Mouse (Mus musculus): Measurements from ENCODE around the gene Dnaja4. TPM values are rescaled to one million over a fixed set of nuclear protein-coding genes. Genes with fewer than 3 reads are reported as not detected.

The Dnaja4 gene
- polyA plus RNA-seq, 1 experiment from 2014 or later = 8.5 TPM

DNA sequence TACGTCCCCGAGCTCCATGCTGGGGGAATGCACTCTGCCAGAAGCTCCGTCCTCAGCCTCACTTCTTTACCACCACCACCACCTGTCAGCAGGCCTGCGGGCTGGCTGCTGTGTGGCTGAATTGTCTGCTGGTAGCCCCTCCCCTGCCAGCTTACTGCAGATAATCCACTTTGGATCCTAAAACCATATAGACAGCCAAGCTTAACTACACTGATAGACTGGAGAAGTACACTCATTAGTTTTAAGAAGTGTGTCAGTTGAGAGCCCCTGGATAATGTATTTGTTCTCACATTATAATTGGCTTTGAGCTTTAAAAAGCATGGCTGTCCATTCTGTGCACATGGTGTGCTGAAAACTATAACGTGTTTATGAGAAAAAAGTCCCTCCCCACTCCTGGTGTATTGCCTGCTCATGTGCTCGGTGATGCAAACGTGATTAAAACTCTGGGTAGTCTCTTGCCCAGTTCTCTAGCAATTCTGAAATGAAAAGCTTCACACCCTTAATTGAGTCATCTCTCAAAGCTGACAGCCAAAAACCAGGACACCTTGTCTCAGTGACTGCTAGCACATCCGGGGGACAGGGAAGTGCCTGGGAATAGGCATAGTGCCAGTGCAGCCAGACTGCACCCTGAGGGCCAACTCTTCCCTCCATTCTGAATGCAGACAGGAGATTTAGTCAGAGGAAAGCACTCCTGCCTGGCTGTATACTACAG is 8.8 kb downstream of the Dnaja4 start:
- Histone ChIP-seq H3K36me3 (ENCODE audit: control insufficient read depth, insufficient read depth, low read length) (peaks cover 7% of the 10 kb centered on the region; the same call in 1 of the 2 replicates), H3K4me2 (ENCODE audit: low read depth, low read length) (no peak overlapping the region), H3K9me3 (ENCODE audit: control insufficient read depth, low read length) (no peaks in the 10 kb centered on the region), H3K4me1 (ENCODE audit: control insufficient read depth, insufficient read depth, low read length) (no peaks in the 10 kb centered on the region), H3K4me3 (ENCODE audit: low read depth, low read length) (no peak overlapping the region), H3K27ac (ENCODE audit: low read depth, low read length) (no peak overlapping the region), H3K9ac (replicated peaks; ENCODE audit: low read depth, low read length) (no peak overlapping the region), H3K27me3 (ENCODE audit: control insufficient read depth, insufficient read depth, low read length) (no peaks in the 10 kb centered on the region)
- 56% methylated on average over 8 of the region's 8 CpGs for WGBS
- no peak for ATAC-seq (ENCODE audit: low read depth)

DNA sequence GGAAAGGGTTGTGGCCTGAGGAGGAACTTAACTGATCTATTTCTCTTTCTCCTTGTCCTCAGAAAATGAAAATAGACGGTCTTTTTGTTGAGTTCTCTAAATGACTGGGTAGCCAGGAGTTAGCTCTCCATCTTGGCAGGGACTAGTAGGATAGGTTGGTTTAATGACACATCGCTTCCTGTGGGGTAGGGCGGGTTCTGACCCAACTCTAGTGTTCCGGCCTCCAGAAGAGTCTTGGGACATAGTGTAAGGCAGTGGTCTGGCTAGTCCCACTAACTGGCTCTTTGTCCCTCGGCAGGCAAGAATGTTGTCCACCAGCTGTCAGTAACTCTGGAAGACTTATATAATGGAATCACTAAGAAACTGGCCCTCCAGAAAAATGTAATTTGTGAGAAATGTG is 9.4 kb downstream of the Dnaja4 start:
- H3K4me3 ChIP-seq (ENCODE audit: low read depth, low read length) = no peak overlapping the region
- no peaks in the 10 kb centered on the region for H3K4me1 ChIP-seq (ENCODE audit: control insufficient read depth, insufficient read depth, low read length)
- H3K4me2 ChIP-seq (ENCODE audit: low read depth, low read length) = no peak overlapping the region
- peaks cover 9% of the 10 kb centered on the region; the same call in 1 of the 2 replicates for H3K36me3 ChIP-seq (ENCODE audit: control insufficient read depth, insufficient read depth, low read length)
- no peak overlapping the region for H3K9ac ChIP-seq (replicated peaks; ENCODE audit: low read depth, low read length)
- 90% methylated on average over 5 of the region's 5 CpGs for WGBS
- H3K27me3 ChIP-seq (ENCODE audit: control insufficient read depth, insufficient read depth, low read length) = no peaks in the 10 kb centered on the region
- H3K9me3 ChIP-seq (ENCODE audit: control insufficient read depth, low read length) = no peaks in the 10 kb centered on the region
- ATAC-seq (ENCODE audit: low read depth) = no peak
- no peak overlapping the region for H3K27ac ChIP-seq (ENCODE audit: low read depth, low read length)

DNA sequence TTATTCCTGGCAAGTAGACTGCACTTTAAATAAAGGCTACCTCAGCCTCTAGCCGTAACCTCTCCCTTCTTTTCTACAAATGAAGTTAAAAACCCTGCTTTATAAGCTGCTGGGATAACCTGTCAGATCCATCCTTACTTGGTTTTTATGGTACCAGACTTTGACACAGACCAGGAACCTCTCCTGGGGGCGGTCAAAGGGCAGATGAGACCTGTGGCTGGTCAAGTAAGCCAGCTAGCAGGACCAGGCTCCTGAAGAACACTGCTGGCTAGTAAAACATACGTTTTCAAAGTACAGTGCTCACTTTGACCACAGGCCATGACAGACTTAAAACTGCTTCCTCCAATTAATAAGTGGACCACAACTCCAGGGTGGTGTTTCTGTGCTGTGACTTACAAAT is 17.1 kb downstream of the Dnaja4 start:
- Histone ChIP-seq H3K27ac (ENCODE audit: low read depth, low read length) (no peak overlapping the region), H3K36me3 (ENCODE audit: control insufficient read depth, insufficient read depth, low read length) (peaks cover 23% of the 10 kb centered on the region), H3K4me2 (ENCODE audit: low read depth, low read length) (no peak overlapping the region), H3K4me1 (ENCODE audit: control insufficient read depth, insufficient read depth, low read length) (no peaks in the 10 kb centered on the region), H3K4me3 (ENCODE audit: low read depth, low read length) (no peak overlapping the region), H3K9ac (replicated peaks; ENCODE audit: low read depth, low read length) (no peak overlapping the region), H3K27me3 (ENCODE audit: control insufficient read depth, insufficient read depth, low read length) (no peaks in the 10 kb centered on the region), H3K9me3 (ENCODE audit: control insufficient read depth, low read length) (no peaks in the 10 kb centered on the region)
- WGBS = 87% methylated on average over 3 of the region's 3 CpGs
- ATAC-seq (ENCODE audit: low read depth) = no peak

DNA sequence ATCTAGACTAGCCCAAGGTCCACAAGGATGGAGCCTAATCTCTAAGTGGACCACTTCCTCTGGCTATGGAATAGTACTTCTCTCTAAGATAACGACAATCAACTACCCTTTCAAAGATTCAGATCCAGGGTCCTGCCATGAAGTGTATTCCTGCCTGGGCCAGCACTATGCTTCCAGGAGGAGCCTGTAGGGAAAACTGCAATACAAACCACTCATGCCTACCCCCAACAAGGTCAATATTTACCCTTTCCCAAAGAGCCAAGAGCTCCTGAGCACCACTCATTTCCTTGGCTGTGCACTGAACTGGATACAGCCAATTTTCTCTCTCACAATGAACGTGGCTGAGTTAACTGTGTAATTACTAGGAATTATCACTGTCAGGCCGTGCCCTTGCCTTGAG is 18.9 kb downstream of the Dnaja4 start:
- H3K4me2 ChIP-seq (ENCODE audit: low read depth, low read length) = no peak overlapping the region
- H3K4me3 ChIP-seq (ENCODE audit: low read depth, low read length) = no peak overlapping the region
- no peaks in the 10 kb centered on the region for H3K27me3 ChIP-seq (ENCODE audit: control insufficient read depth, insufficient read depth, low read length)
- H3K4me1 ChIP-seq (ENCODE audit: control insufficient read depth, insufficient read depth, low read length) = no peaks in the 10 kb centered on the region
- no peak overlapping the region for H3K27ac ChIP-seq (ENCODE audit: low read depth, low read length)
- peaks cover 24% of the 10 kb centered on the region for H3K36me3 ChIP-seq (ENCODE audit: control insufficient read depth, insufficient read depth, low read length)
- 88% methylated on average over 3 of the region's 3 CpGs for WGBS
- H3K9me3 ChIP-seq (ENCODE audit: control insufficient read depth, low read length) = no peaks in the 10 kb centered on the region
- ATAC-seq (ENCODE audit: low read depth) = no peak
- H3K9ac ChIP-seq (replicated peaks; ENCODE audit: low read depth, low read length) = no peak overlapping the region

DNA sequence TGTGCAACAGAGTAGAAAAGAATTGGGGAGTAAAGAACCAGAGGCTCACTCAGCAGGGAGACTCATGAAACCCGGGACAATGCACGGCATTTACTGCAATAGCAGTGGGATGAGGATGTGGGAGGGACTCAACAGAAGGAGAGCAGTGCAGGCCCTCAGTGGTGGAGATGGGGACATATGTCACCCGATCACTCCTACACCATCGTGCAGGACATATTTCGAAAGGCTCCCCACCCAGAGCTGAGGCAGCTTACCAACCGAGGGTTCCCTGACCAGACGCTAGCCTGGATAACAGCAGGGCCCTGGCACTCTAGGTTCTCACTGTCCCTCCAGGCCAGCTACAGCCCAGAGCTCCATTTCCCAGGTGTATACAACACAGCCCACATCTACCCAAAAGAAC is 23.5 kb downstream of the Dnaja4 start:
- H3K4me3 ChIP-seq (ENCODE audit: low read depth, low read length) = no peak overlapping the region
- no peaks in the 10 kb centered on the region for H3K4me1 ChIP-seq (ENCODE audit: control insufficient read depth, insufficient read depth, low read length)
- H3K27ac ChIP-seq (ENCODE audit: low read depth, low read length) = no peak overlapping the region
- no peaks in the 10 kb centered on the region for H3K27me3 ChIP-seq (ENCODE audit: control insufficient read depth, insufficient read depth, low read length)
- no peak overlapping the region for H3K9ac ChIP-seq (replicated peaks; ENCODE audit: low read depth, low read length)
- H3K36me3 ChIP-seq (ENCODE audit: control insufficient read depth, insufficient read depth, low read length) = peaks cover 38% of the 10 kb centered on the region
- ATAC-seq (ENCODE audit: low read depth) = no peak
- no peak overlapping the region for H3K4me2 ChIP-seq (ENCODE audit: low read depth, low read length)
- WGBS = 57% methylated on average over 7 of the region's 7 CpGs
- no peaks in the 10 kb centered on the region for H3K9me3 ChIP-seq (ENCODE audit: control insufficient read depth, low read length)

DNA sequence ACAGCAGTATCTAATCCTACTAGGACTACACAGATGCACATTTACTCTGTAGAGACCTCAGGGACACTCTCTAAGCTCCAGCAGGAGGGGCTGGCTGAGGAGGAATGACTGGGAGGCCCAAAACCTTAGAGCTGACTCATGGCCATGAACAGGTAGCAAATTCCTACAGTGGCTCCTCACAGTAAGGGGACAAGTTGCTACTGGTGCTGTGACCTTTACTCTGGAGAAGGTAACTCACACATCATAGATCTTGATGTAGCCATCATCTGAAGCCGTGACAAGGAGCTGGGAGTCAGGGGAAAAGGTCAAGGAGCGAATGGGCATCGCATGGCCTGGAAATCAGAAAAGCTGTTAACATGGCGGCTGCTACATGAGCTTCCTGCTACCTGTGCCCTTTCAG is 23.9 kb downstream of the Dnaja4 start:
- H3K27ac ChIP-seq (ENCODE audit: low read depth, low read length) = no peak overlapping the region
- H3K4me1 ChIP-seq (ENCODE audit: control insufficient read depth, insufficient read depth, low read length) = no peaks in the 10 kb centered on the region
- peaks cover 41% of the 10 kb centered on the region for H3K36me3 ChIP-seq (ENCODE audit: control insufficient read depth, insufficient read depth, low read length)
- no peaks in the 10 kb centered on the region for H3K27me3 ChIP-seq (ENCODE audit: control insufficient read depth, insufficient read depth, low read length)
- WGBS = 90% methylated on average over 4 of the region's 4 CpGs
- H3K4me2 ChIP-seq (ENCODE audit: low read depth, low read length) = no peak overlapping the region
- no peak for ATAC-seq (ENCODE audit: low read depth)
- no peak overlapping the region for H3K9ac ChIP-seq (replicated peaks; ENCODE audit: low read depth, low read length)
- no peak overlapping the region for H3K4me3 ChIP-seq (ENCODE audit: low read depth, low read length)
- no peaks in the 10 kb centered on the region for H3K9me3 ChIP-seq (ENCODE audit: control insufficient read depth, low read length)

DNA sequence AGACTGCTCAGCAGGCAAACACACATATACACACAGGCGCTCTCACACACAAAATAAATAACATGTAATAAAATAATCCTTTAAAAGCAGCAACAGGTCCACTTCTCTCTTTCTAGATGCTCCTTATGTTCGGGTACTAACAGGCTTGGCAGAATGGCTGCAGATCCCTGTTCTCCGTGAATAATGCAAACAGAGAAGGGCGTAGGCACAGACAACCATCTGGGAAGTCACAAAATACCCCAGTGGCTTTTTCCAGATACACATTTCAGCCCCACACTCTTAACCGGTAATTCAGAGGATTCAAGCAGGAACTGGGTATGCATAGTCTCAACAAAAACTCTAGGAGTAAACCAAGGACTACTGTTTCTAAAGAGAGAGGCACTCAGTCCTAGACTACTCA is 27.6 kb downstream of the Dnaja4 start:
- H3K27ac ChIP-seq (ENCODE audit: low read depth, low read length) = no peak overlapping the region
- no peak overlapping the region for H3K9ac ChIP-seq (replicated peaks; ENCODE audit: low read depth, low read length)
- H3K36me3 ChIP-seq (ENCODE audit: control insufficient read depth, insufficient read depth, low read length) = peaks cover 46% of the 10 kb centered on the region
- ATAC-seq (ENCODE audit: low read depth) = no peak
- H3K4me2 ChIP-seq (ENCODE audit: low read depth, low read length) = no peak overlapping the region
- no peaks in the 10 kb centered on the region for H3K9me3 ChIP-seq (ENCODE audit: control insufficient read depth, low read length)
- 81% methylated on average over 5 of the region's 5 CpGs for WGBS
- no peaks in the 10 kb centered on the region for H3K27me3 ChIP-seq (ENCODE audit: control insufficient read depth, insufficient read depth, low read length)
- no peaks in the 10 kb centered on the region for H3K4me1 ChIP-seq (ENCODE audit: control insufficient read depth, insufficient read depth, low read length)
- H3K4me3 ChIP-seq (ENCODE audit: low read depth, low read length) = no peak overlapping the region

DNA sequence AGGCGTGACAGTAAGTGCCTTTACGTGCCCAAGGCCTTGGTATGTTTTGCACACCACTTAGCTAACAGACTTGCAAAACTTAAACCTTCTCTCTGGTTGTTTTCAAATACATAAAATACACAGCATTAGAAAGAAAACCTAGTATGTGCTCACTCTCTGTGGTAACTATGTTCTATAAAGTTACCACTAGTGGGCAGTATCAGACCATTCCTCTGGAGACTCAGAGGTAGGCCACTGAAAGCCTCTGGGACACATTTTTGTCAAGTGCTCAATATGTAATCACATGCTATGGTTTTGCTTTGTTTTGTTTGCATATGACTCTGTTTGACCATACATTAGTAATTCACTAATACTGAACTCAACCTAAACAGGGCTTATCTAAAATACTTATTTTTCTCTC is 33.4 kb downstream of the Dnaja4 start:
- no peak for ATAC-seq (ENCODE audit: low read depth)
- 89% methylated on average over 2 of the region's 2 CpGs for WGBS

DNA sequence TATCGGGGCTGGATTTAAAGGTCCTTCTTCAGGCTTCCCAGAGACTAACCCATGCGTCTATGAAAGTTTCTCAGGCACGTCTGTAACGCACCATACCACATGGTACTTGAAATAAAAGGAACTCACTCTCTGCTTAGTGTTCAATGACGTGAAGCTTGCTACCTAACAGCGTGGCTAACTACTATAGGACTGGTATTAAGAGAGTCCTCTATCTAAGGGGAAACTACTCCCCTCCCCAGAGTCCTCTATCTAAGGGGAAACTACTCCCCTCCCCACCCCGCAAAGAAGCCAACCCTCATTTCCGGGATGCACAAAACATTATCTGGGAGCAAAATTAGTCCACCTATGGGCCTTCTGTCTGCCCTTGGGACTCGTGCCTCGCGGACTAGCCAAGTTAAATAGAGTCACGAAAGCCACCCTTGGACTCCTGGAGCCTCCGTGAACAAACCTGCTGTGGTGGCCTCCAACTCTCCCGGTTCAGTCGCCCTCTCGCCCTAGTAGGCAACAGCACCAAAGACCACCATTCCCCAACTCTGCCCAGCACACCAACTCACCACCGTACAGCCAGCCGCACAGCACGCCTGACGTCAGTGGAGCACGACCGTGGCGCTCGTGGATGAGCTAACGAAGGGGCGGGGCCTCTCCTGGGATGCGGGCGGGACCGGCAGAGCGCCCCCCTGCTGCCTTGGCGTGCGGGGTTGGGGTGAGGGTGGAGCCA is 35.4 kb downstream of the Dnaja4 start, which contains the start of gene Wdr61:
TSS of gene Wdr61 (minus strand) at position 599 of the 718 bp plus-strand sequence.
- Histone ChIP-seq H3K36me3 (ENCODE audit: control insufficient read depth, insufficient read depth, low read length) (0 out of 2 replicates have a peak, but pooled peaks cover 4% of the 10 kb centered on the region), H3K4me2 (ENCODE audit: low read depth, low read length) (peak within 1 kb of the TSS; percentile 62), H3K27me3 (ENCODE audit: control insufficient read depth, insufficient read depth, low read length) (no peaks in the 10 kb centered on the region), H3K9me3 (ENCODE audit: control insufficient read depth, low read length) (no peaks in the 10 kb centered on the region), H3K9ac (replicated peaks; ENCODE audit: low read depth, low read length) (peak within 1 kb of the TSS; percentile 29), H3K27ac (ENCODE audit: low read depth, low read length) (no peak within 1 kb of the TSS), H3K4me1 (ENCODE audit: control insufficient read depth, insufficient read depth, low read length) (peaks cover 5% of the 10 kb centered on the region), H3K4me3 (ENCODE audit: low read depth, low read length) (peak within 1 kb of the TSS; percentile 36)
- peak; percentile 95 for ATAC-seq (ENCODE audit: low read depth)
- WGBS = 2% methylated on average over 32 of the region's 32 CpGs

More for the DNA sequence above, 33.4 kb downstream of the Dnaja4 start:
- Histone ChIP-seq H3K4me3 (ENCODE audit: low read depth, low read length) (no peak overlapping the region), H3K9me3 (ENCODE audit: control insufficient read depth, low read length) (no peaks in the 10 kb centered on the region), H3K27ac (ENCODE audit: low read depth, low read length) (no peak overlapping the region), H3K4me2 (ENCODE audit: low read depth, low read length) (no peak overlapping the region), H3K9ac (replicated peaks; ENCODE audit: low read depth, low read length) (no peak overlapping the region), H3K4me1 (ENCODE audit: control insufficient read depth, insufficient read depth, low read length) (peaks cover 5% of the 10 kb centered on the region), H3K27me3 (ENCODE audit: control insufficient read depth, insufficient read depth, low read length) (no peaks in the 10 kb centered on the region), H3K36me3 (ENCODE audit: control insufficient read depth, insufficient read depth, low read length) (peaks cover 16% of the 10 kb centered on the region)
